Mouse (Mus musculus): Measurements from ENCODE around the gene Lpar3.

GRCm38 (mm10) chr3:146278195-146279140 lies 57.7 kb downstream of the Lpar3 start:
- TF ChIP-seq FLI1 (IDR thresholded peaks at IDR 0.05; ENCODE audit: low read length) (no peak), GATA1 (IDR thresholded peaks at IDR 0.05; ENCODE audit: borderline replicate concordance, low read length) (no peak)
